Mouse (Mus musculus) hindbrain, embryonic 14.5 days (tissue): ENCODE results near the gene Shank3. TPM values are rescaled to one million over a fixed set of nuclear protein-coding genes. Genes with fewer than 3 reads are reported as not detected.

Experiments used
- ATAC-seq: fragments of 200-750 bp; cut with Nextera tagmentation; 2 replicates; pipeline ENCODE4 v1.8.0; 2017; ENCODE audit warnings: moderate number of reproducible peaks, mild to moderate bottlenecking, moderate TSS enrichment, moderate library complexity; ENCODE audit not compliant: low FRiP score
- DNase-seq: peaks from one replicate; pipeline ENCODE4 v3.0.0-alpha.2; 2015; ENCODE audit warnings: low spot score
- H3K27ac ChIP-seq: fragments of 300-500 bp; sonication (generic); 2 replicates; pipeline ENCODE4 v1.5.1; 2014; ENCODE audit warnings: mild to moderate bottlenecking, moderate library complexity
- H3K27me3 ChIP-seq: fragments of 300-500 bp; sonication (generic); 2 replicates; pipeline ENCODE4 v1.6.1; 2014; ENCODE audit warnings: mild to moderate bottlenecking, low read length, mixed read lengths; ENCODE audit not compliant: control insufficient read depth, insufficient read depth
- H3K36me3 ChIP-seq: fragments of 300-500 bp; sonication (generic); replicated peaks from 2 replicates; pipeline ENCODE4 v1.6.1; 2014; ENCODE audit not compliant: control insufficient read depth, insufficient read depth
- H3K4me1 ChIP-seq: fragments of 300-500 bp; sonication (generic); replicated peaks from 2 replicates; pipeline ENCODE4 v1.6.1; 2014; ENCODE audit warnings: antibody characterized with exemption, low read length, mixed read lengths; ENCODE audit not compliant: control insufficient read depth, insufficient read depth
- H3K4me2 ChIP-seq: fragments of 300-500 bp; sonication (generic); replicated peaks from 2 replicates; pipeline ENCODE4 v1.6.1; 2014; ENCODE audit warnings: mild to moderate bottlenecking, moderate library complexity
- H3K4me3 ChIP-seq: fragments of 300-500 bp; sonication (generic); replicated peaks from 2 replicates; pipeline ENCODE4 v1.5.1; 2014; ENCODE audit warnings: mild to moderate bottlenecking, low read length
- H3K9ac ChIP-seq: fragments of 300-500 bp; sonication (generic); 2 replicates; pipeline ENCODE4 v1.6.1; 2014
- H3K9me3 ChIP-seq: fragments of 300-500 bp; sonication (generic); 2 replicates; pipeline ENCODE4 v1.6.1; 2016; ENCODE audit warnings: low read length; ENCODE audit not compliant: control insufficient read depth
- WGBS: fragments of 180-500 bp; shearing (Covaris S2); extraction: QIAGEN DNeasy Blood & Tissue Kit; methylation state at CpG from one replicate; pipeline ENCODE4 v1.1.7; 2014; 5-methylcytosine and 5-hydroxymethylcytosine counted together
- polyA plus RNA-seq: library from polyadenylated mRNA; unstranded; fragments of >200 nt; fragmentation: Nextera tagmentation; extraction: Ambion mirVana; gene quantifications from 2 replicates; pipeline ENCODE4 v1.2.1, GENCODE M21; 2014

Gene Shank3
- polyA plus RNA-seq, 1 experiment from 2014 or later, result 8.6 TPM

DNA sequence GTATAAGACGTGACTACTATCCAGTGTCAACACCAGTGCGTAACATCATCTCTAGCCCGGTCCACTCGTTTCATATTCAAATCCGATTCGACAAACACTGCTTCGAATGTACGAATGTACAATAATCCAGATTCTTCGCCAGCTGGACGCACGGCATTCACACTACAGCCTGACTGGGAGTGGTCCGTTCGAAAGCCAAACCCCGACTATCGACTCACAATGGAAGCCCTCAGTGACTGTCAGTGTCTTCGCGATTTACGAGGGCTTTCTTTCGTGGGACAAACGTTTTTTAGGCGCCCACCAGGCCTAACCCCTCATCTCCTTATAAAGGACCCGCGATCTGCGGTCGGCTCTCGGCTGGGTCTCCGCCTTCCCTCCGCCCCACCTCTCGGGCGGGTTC is 91.9 kb downstream of the Shank3 start:
- ATAC-seq (peak; percentile 32; the same call in 1 of the 2 replicates), DNase-seq (peak; percentile 32)
- H3K9ac ChIP-seq, result peak overlapping the region; percentile 71
- WGBS, result 2% methylated on average over 30 of the region's 30 CpGs
- H3K4me1 ChIP-seq, result peaks cover 15% of the 10 kb centered on the region; the same call in 1 of the 2 replicates
- H3K4me2 ChIP-seq, result peak overlapping the region; percentile 90
- peak overlapping the region; percentile 74 for H3K4me3 ChIP-seq
- H3K9me3 ChIP-seq, result no peaks in the 10 kb centered on the region
- peaks cover 26% of the 10 kb centered on the region for H3K36me3 ChIP-seq
- H3K27ac ChIP-seq, result peak overlapping the region; percentile 81
- H3K27me3 ChIP-seq, result no peaks in the 10 kb centered on the region

DNA sequence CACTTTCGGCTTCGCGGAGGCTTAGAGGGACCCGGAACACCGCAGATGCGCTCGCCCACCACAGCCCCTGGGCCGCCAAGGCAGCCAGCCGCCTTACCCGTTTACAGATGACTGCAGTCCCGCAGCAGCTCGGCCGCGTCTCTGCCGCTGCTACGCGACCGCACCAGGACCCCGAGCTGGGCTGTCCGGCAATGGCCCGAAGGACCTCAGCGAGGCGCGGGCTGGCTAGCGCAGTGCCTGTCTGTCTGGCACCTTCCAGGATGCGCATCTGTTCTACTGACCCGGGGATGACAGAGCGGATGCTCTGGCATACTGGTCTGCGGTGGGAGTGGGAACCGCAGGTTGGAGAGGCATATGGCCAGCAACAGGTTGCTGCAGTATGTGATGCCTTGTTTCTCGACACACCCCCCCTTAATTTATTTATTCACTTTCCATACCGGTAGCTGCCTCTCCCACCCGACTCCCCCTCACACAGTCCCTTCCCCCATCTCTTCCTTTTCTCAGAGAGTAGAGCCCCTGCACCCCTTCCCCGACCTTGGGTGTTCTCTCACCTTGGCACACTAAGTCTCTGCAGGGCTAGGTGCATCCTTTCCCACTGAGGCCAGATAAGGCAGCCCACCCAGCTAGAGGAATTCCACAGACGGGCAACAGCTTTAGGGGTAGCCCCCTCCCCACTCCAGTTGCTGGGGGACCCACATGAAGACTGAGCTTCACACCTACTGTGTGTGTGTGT is 92.5 kb downstream of the Shank3 start, which contains the start of gene Rabl2:
Rabl2 (minus strand) TSS at position 201 of the 733 bp plus-strand sequence.
- peak; percentile 96 for ATAC-seq
- DNase-seq, result peak; percentile 90
- Histone ChIP-seq H3K36me3 (peaks cover 20% of the 10 kb centered on the region), H3K4me3 (peak within 1 kb of the TSS; percentile 74), H3K27me3 (no peaks in the 10 kb centered on the region), H3K27ac (peak within 1 kb of the TSS; percentile 81), H3K4me2 (peak within 1 kb of the TSS; percentile 90), H3K9ac (peak within 1 kb of the TSS; percentile 71), H3K4me1 (peaks cover 15% of the 10 kb centered on the region; the same call in 1 of the 2 replicates), H3K9me3 (no peaks in the 10 kb centered on the region)
- under 1% methylated on average over 35 of the region's 35 CpGs for WGBS

DNA sequence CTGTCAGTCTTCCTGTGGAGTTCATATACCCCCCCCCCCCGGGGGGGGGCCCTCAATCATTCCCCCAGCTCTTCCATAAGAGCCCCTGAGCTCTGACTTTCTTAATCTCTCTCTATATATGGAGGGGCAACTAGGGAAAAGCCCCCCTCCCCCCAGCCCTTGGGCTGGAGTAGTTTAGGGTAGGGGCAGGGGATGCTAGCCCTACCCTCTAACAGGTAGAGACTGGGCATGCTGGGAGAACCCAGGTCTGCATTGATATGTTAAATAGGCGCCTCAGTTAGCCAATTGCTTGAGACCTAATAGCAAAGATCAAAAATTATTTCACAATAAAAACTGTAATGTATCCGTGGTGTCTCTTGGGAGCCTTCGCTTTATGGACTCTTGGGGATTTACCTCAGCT is 93.1 kb downstream of the Shank3 start:
- Histone ChIP-seq H3K27me3 (no peaks in the 10 kb centered on the region), H3K9me3 (no peaks in the 10 kb centered on the region), H3K4me2 (peak overlapping the region; percentile 90), H3K4me1 (peaks cover 15% of the 10 kb centered on the region; the same call in 1 of the 2 replicates), H3K9ac (peak overlapping the region; percentile 71), H3K36me3 (peaks cover 14% of the 10 kb centered on the region; the same call in 1 of the 2 replicates), H3K4me3 (peak overlapping the region; percentile 74; the same call in 1 of the 2 replicates), H3K27ac (no peak overlapping the region)
- 50% methylated on average over 4 of the region's 4 CpGs for WGBS
- peak; percentile 25 for ATAC-seq
- DNase-seq, result no peak

DNA sequence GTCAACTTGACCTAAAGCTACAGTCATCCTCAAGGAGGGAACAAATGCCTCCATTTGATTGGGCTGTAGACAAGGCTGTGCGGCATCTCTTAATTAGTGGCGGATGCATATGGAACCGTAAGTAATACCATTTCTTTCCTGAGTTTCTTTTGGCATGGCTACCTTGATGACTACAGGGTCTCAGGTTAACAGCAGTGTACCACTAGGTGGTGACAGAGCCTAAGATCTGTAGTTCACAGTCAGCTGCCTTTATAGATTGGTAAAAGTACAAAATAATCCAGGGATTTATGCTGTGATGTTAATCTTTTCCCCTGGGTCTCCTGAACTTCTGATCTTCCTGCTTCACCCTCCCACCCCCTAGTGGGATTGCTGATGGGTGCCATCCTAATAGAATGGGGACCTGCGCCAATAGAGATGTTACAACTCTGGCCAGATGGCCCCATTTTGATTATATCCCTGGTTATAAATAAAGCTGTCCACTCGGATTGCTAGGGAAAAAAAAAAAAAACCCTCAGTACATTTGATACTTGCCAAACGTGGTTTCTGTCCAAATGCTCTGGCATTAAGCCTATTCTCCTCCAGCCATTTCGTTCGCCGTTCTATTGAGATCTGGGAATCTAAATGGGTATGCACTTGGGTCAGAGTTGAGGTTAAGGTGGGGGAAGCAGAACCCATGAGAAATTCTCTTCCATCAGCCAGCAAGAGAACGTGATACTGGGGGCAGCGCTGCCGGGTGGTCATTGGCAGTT is 106.6 kb downstream of the Shank3 start:
- Histone ChIP-seq H3K27ac (no peak overlapping the region), H3K4me1 (no peaks in the 10 kb centered on the region), H3K36me3 (no peaks in the 10 kb centered on the region), H3K9me3 (no peaks in the 10 kb centered on the region), H3K4me3 (no peak overlapping the region), H3K9ac (no peak overlapping the region), H3K4me2 (no peak overlapping the region), H3K27me3 (no peaks in the 10 kb centered on the region)
- WGBS, result 78% methylated on average over 12 of the region's 12 CpGs
- ATAC-seq (no peak), DNase-seq (no peak)

DNA sequence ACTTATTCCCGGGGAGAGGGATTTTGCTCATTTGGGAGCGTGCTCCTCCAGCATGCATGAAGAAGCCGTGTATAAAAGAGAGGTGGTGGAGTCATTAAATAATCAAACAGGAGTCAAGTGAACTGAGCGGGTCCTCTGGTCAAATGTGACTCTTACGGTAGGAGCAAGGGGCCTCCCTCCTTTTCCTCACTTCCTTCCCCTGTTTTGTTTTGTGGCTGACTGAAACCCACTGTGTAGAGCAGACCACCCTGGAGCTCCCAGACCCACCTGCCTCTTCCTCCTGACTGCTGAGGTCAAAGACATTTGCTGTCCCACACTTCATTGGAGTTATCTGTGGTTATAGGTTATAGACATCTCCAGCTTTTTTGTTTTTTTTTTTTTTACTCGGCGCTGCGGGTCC is 108.1 kb downstream of the Shank3 start:
- ATAC-seq, result no peak

DNA sequence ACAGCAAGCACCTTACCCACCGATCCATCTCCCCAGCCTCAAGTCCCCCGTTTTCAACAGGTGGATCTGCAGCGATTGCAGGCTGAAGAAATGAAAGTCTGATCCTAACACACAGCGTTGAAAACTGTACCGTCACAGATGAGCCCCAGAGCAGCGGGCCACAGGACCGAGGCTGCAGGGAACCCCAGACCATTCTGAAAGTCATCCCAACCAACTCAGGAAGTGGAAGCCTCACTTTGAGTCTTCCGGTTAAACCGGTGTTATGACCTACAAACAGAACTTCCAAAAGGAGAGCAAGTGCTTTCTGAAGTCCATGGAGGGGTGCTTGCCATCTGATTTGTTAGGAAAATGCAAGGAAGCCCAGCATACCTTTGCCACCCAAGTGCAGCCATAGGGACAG is 108.5 kb downstream of the Shank3 start:
- Histone ChIP-seq H3K4me3 (no peak overlapping the region), H3K36me3 (no peaks in the 10 kb centered on the region), H3K4me2 (no peak overlapping the region), H3K27me3 (no peaks in the 10 kb centered on the region), H3K27ac (no peak overlapping the region), H3K9me3 (no peaks in the 10 kb centered on the region), H3K4me1 (no peaks in the 10 kb centered on the region), H3K9ac (no peak overlapping the region)
- ATAC-seq, result no peak
- WGBS, result 87% methylated on average over 9 of the region's 9 CpGs
- no peak for DNase-seq

More for the DNA sequence above, 108.1 kb downstream of the Shank3 start:
- Histone ChIP-seq H3K4me2 (no peak overlapping the region), H3K36me3 (no peaks in the 10 kb centered on the region), H3K27me3 (no peaks in the 10 kb centered on the region), H3K9me3 (no peaks in the 10 kb centered on the region), H3K27ac (no peak overlapping the region), H3K4me3 (no peak overlapping the region), H3K4me1 (no peaks in the 10 kb centered on the region), H3K9ac (no peak overlapping the region)
- DNase-seq, result no peak
- 89% methylated on average over 8 of the region's 8 CpGs for WGBS

Other genes starting within 250 kb of the Shank3 start
- 99.8 and 105 TPM in 2 replicates for gene Sbf1, start 184.3 kb upstream of the Shank3 start, polyA plus RNA-seq
- gene Adm2, start 176.9 kb upstream of the Shank3 start, polyA plus RNA-seq, result not detected in 2 replicates
- not detected in 2 replicates for gene Miox, start 165.2 kb upstream of the Shank3 start, polyA plus RNA-seq
- 24.2 and 24.6 TPM in 2 replicates for gene Lmf2, start 144.0 kb upstream of the Shank3 start, polyA plus RNA-seq
- gene Ncaph2, start 143.9 kb upstream of the Shank3 start, polyA plus RNA-seq, result 94.7 and 112 TPM in 2 replicates
- gene Sco2, start 125.8 kb upstream of the Shank3 start, polyA plus RNA-seq, result 19.5 and 20.5 TPM in 2 replicates
- 2.2 and 3.0 TPM in 2 replicates for gene Tymp, start 122.6 kb upstream of the Shank3 start, polyA plus RNA-seq
- 1.3 and 5.5 TPM in 2 replicates for gene Odf3b, start 120.3 kb upstream of the Shank3 start, polyA plus RNA-seq
- gene Klhdc7b, start 114.7 kb upstream of the Shank3 start, polyA plus RNA-seq, result 0.07 TPM in 1 of 2 replicates, not detected in the other
- gene Syce3, start 89.1 kb upstream of the Shank3 start, polyA plus RNA-seq, result not detected in 2 replicates
- gene Cpt1b, start 73.8 kb upstream of the Shank3 start, polyA plus RNA-seq, result 1.2 TPM in 2 replicates
- gene C730034F03Rik, start 70.0 kb upstream of the Shank3 start, polyA plus RNA-seq, result 2.7 and 3.2 TPM in 2 replicates
- not detected in 2 replicates for gene Gm44502, start 69.9 kb upstream of the Shank3 start, polyA plus RNA-seq
- 71.2 and 76.3 TPM in 2 replicates for gene Chkb, start 69.7 kb upstream of the Shank3 start, polyA plus RNA-seq
- gene Mapk8ip2, start 45.7 kb upstream of the Shank3 start, polyA plus RNA-seq, result 62.8 and 66.3 TPM in 2 replicates
- 20.7 and 22.3 TPM in 2 replicates for gene Arsa, start 22.2 kb upstream of the Shank3 start, polyA plus RNA-seq
- 1.0 and 1.8 TPM in 2 replicates for gene Acr, start 68.7 kb downstream of the Shank3 start, polyA plus RNA-seq
- gene Rabl2, start 92.3 kb downstream of the Shank3 start, polyA plus RNA-seq, result 79.0 and 85.9 TPM in 2 replicates